Mouse (Mus musculus): Measurements from ENCODE around the gene Tgds.

- no peak for TF ChIP-seq CTCF (conservative IDR thresholded peaks at IDR 0.05; ENCODE audit: low read length)
- TF ChIP-seq POU5F1 (IDR thresholded peaks at IDR 0.05; ENCODE audit: borderline replicate concordance, low read length): no peak
- no peak for TF ChIP-seq NANOG (IDR thresholded peaks at IDR 0.05; ENCODE audit: borderline replicate concordance, low read length)
Observed at GRCm38 (mm10) chr14:118113116-118113515, 19.4 kb downstream of the Tgds start.
